In the genomic region with DNA sequence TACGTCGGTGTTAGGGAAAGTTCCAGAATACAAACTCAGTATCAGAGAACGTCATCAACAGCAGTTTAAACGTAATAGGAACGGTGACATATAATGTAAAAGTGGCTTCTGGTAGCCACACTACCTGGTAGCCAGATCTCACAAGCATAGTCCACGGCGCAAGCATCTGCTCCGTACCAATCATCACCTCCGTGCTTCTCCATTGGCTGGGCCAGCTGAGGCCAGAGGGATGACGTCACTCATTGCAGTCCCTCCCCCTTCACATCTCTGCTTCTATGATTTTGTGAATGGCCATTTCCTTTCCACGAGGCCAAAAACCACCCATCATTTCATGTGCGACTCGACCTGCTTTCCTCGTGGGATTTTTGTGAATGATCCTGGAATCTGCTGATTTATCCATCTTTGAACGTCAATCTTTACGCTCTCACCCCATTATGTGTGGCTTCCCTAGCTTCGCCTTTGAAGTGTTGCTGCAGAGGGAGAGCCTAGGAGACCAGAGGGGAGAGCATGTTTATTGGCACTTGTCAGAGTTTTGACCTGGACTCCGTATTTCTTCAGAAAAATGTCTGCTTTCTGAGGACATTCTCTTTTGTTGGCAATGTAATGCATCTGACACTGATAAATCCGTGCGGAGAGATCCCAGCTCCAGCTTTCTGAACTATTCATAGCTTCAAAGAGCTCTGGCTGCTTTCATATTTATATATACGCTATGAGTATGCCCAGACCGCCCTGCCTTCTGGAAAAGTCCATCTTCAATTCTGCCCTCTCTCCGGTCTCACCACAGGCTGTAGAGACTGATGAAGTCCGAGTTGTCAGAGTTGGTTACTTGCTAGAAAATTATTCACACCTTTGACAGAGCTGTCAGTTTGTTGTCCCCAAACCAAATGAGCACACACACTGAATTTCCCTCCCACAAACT, we compare ENCODE assay signal across 10 mouse cellular contexts.
"Had no signal": no experiment of that assay in that cellular context is flagged by ENCODE, and none has a peak within 500 bp of the region (broad histone marks: within the 10 kb centered on the region; RNA-seq: fewer than 3 reads in every experiment).

No protein-coding gene starts in this region.

- H3K27me3 ChIP-seq: liver, embryonic 15.5 days; midbrain, embryonic 13.5 days had no signal

- H3K4me3 ChIP-seq: left cerebral cortex, adult 2 months; limb, embryonic 10.5 days; liver, embryonic 15.5 days; midbrain, embryonic 13.5 days had no signal

- H3K36me3 ChIP-seq: limb, embryonic 10.5 days; liver, embryonic 15.5 days; midbrain, embryonic 13.5 days had no signal

- H3K4me2 ChIP-seq: liver, embryonic 11.5 days; liver, embryonic 15.5 days; midbrain, embryonic 13.5 days had no signal

- H3K9ac ChIP-seq: liver, embryonic 15.5 days; midbrain, embryonic 13.5 days had no signal

- H3K27ac ChIP-seq: left cerebral cortex, adult 2 months; limb, embryonic 10.5 days; liver, embryonic 15.5 days; midbrain, embryonic 13.5 days had no signal

- H3K4me1 ChIP-seq: liver, embryonic 15.5 days; midbrain, embryonic 13.5 days had no signal

- ATAC-seq: midbrain, embryonic 13.5 days had no signal

- DNase-seq: kidney, adult 8-10 months; kidney, postnatal 25 days; right cerebral cortex, postnatal 25 days; thymus, adult 2 months; thymus, postnatal 25 days had no signal

- H3K9me3 ChIP-seq: limb, embryonic 10.5 days; liver, embryonic 15.5 days; midbrain, embryonic 13.5 days had no signal
